Mouse (Mus musculus): ENCODE results near the gene Slc26a8.

Gene Slc26a8

GRCm38 (mm10) chr17:28698245-28698644 is 8.2 kb upstream of the Slc26a8 start:
- peak; percentile 41 for DNase-seq

DNA sequence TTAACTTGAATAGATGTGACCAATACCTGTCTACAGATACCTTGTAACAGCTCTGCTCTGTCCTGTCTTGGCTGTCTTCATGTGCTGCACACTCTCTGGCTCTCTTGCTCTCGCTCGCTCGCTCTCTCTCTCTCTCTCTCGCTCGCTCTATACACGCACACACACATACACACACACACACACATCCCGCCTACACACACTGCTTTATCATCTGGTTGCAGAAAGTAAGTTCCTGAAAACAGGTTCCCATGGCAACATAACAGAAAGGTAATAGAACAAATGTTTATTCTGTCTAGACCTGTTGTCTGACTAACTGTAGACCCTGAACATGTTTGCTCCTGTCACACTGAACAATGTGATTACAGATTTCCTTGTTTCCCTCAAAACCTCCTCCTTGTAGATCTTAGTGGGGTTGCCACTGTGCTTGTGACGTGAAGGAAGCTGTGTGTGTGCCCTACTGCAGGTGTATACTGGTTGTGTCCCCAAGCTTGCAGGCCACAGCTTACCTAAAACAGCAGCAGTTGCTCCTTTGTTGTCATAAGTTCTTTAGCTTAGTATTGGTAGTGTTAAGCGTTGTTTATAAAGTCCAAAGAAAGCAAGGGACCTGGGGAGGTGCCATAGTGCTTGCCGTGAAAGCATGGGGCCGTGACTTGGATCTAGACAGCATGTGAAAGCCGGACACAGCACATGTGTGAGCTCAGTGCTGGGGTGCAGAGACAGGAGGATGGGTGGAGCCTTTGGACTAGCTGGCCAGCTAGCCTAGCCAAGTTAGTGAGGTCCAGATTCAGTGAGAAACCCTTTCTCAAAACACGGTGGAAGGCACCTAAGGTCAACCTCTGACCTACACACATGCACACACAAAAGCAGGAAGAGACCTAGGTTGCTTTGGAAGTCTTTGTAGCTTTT is 7.5 kb upstream of the Slc26a8 start:
- DNase-seq: peak; percentile 44

DNA sequence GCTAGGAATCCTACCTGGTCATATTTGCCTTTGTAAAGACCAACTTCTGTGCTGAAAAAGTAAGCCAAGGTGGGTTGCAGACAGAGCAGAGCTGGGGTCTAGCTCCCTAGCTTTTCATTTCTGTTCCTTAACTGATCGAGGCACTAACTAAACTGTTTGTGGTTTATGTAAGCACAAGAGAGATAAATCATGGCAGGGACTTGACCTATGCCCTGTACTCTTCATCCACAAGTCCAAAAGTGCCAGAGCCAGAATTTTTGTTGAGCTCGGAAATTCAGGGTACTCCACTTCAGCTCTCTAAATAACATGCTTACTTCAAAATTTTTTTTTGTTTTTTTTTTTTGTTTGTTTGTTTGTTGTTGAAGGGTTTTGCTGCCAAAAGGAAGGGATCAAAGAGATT is 6.6 kb upstream of the Slc26a8 start:
- no peak for DNase-seq

DNA sequence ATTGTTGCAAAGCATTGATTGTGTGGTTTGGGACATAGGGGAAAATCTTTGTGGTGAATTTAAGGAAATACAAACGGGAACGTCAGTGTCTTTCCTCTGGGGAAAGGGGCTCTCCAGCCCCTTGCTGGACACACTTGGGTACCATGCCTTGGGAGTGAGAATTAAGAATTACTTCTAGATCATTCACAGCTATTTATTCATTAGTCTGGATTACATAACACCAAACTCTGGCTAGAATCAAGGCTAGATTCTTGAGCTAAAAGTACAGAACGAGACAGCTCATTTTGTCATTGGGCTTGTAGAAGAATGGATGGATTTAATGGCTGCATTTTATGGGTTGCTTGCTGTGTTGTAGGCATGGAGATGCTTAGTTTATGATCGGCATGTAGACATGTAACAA is 4.8 kb upstream of the Slc26a8 start:
- no peak for DNase-seq

GRCm38 (mm10) chr17:28694078-28694477 is 4.0 kb upstream of the Slc26a8 start:
- no peak for DNase-seq

GRCm38 (mm10) chr17:28693086-28693485 is 3.1 kb upstream of the Slc26a8 start:
- DNase-seq: no peak

DNA sequence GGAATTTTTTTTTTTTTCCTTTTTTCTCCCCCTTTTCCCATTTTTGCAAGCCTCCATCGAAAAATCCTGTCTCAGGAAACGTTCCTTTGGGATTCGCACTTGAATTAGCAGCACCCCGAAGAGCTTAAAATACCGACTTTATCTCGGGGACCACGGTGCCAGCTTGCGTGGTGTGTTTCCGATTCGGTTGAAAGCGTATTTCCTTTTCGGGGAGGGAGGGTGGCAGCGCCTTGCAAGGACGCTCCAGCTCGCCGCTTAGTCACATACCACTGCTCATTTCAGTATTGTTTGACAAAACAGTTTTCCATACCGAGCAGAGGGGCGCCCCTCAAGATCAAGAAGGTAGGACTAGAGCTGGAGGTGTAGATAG is 2.3 kb upstream of the Slc26a8 start:
- peak; percentile 51 for DNase-seq

DNA sequence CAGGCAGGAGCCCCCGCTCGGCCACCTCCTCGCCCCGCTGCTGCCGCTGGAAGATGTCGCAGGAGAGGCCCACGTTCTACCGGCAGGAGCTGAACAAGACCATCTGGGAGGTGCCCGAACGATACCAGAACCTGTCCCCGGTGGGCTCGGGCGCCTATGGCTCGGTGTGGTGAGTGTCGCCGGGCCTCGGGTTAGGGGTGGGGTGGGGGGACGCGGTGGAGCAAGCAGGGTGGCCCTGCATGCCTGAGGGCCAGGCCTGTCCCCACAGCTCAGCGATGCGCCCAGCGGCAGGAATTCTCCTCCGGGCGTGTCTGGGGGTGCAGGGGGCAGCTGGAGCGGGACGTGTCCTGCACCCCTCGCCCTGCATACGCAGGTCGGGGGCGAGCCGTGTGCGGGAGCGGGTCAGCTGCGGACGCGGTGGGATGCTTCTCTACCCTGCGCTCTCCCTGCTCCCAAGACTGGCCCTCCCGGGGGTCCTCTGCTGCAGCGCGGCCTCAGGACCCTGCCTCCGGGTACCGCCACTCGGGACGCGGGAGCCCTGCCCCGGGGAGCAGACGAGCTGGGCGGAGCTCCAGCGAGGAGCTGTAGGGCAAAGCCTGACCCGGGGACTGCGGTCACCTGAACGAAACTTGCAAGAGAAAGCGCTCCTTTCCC is 1.8 kb upstream of the Slc26a8 start:
- peak; percentile 66 for DNase-seq

DNA sequence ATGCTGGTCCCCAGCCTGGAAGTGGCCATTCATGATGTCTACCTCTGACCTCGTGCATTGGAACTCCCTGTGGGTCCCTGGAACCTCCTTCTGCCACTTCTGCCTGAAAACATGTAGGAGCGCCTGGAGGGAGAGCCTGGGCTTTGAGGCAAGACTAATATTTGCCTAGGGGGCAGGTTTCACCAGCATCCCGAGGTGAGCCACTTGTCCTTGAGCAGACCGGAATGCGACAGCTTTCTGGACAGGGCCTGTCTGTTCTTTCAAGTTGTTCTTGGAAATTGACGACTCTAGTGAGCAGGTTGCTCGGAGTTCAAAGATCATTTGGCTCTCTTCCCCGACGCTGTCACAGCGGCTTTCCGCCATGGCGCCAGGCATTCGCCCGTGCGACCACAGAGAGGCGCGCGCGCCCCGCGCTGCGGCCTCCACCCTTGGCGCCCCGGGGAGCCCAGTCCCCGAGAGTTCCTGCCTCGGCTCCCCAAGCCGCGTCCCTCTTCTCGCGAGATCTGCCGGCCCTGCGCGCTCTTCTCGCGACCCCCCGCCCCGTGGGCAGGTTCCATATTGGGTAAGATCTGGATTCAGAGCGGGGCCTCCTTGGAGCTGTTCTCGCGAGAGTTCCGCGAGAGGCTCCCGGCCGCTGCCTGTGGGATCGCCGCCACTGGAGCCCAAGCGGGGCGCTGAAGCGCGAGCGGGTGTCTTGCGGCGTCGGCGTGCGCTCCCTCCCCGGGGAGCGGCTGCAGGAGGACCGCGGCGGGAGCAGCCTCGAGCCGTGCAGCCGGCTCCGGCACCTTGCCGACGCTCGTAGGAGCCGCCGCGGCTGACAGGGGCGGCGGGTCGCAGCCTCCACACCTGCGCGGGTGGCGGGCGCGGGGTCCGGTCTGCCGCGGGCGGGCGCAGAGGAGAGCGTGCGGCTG is 998 bp upstream of the Slc26a8 start, which contains the start of gene Mapk14:
Gene Mapk14, plus strand, starts transcription at position 554 of the 911 bp plus-strand sequence.
- DNase-seq: peak; percentile 99

DNA sequence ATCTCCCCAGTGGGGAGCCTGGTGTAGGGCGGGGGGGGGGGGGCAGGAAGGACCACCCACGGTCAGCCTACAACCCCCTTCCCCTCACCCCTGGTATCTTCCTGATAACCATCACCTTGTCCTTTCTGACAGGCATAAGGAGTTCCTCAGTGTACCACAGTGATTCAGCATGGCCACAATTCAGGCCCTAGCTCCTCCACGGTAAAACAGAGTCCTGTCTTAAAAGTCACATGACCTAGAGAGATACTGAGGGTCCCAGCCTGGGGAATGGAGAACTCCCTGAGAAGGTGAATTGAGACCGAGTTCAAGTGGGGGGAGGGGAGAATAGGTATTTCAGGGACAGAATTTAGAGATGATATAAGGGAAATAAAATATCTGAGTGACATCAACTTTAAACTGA is 2.7 kb downstream of the Slc26a8 start:
- no peak for DNase-seq

DNA sequence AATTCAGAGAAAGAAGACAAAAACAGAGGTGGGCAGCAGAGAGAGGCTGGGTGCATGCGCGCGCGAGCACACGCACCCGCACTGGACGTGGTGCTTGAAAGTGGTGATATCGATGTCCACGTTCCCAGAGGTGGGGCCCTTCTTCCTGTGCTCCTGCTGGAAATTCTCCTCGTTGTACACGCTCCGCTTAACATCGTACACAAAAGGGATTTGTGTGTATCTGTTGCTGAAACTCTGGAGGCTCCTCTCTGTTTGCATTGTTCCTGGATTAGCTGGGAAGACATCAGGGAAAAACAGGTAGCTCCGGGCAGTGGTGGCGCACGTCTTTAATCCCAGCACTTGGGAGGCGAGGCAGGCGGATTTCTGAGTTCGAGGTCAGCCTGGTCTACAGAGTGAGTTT is 5.4 kb downstream of the Slc26a8 start:
- DNase-seq: no peak

DNA sequence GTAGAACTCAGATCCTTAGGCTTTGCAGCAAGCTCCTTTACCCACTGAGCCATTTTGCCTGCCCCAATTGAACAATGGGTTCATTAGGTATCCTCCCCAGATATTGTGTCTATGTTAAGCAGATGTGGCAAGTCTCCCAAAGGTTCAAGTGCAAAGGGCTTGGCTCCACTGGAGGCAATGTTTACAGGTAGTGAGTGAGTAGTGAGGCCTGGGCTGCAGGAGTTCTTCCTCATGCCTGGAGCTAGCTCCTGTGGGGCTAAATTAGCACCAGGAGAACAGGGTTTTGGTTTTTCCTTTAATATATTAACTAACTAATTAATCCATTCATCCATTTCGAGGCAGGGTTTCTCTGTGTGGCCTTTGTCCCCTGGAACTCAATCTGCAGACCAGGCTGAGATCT is 6.4 kb downstream of the Slc26a8 start:
- DNase-seq: no peak

- no peak for DNase-seq
These were observed 7.5 kb downstream of the Slc26a8 start for GRCm38 (mm10) chr17:28682311-28683084.

GRCm38 (mm10) chr17:28659564-28659963 is 30.5 kb downstream of the Slc26a8 start:
- DNase-seq: no peak

GRCm38 (mm10) chr17:28657936-28658335 is 32.1 kb downstream of the Slc26a8 start:
- DNase-seq: no peak

DNA sequence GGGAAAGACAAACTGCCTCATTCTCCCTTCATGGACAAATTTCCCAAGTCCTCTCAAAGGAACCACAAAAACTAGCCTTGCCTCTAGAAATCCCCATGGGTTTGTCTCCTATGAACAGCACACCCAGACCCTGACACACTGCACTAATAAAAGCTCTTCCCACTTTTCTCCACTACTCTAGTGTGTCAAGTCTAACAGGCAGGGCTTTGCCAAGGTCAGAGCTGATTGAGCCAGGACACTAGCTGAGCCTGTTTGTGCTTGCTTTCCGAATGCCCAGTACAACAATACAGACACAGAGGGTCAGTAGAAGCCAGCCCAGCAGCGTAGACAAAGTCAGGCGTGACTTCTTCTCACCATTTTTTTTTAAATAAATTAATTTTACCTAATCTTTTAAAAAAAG is 39.8 kb downstream of the Slc26a8 start:
- no peak for DNase-seq

DNA sequence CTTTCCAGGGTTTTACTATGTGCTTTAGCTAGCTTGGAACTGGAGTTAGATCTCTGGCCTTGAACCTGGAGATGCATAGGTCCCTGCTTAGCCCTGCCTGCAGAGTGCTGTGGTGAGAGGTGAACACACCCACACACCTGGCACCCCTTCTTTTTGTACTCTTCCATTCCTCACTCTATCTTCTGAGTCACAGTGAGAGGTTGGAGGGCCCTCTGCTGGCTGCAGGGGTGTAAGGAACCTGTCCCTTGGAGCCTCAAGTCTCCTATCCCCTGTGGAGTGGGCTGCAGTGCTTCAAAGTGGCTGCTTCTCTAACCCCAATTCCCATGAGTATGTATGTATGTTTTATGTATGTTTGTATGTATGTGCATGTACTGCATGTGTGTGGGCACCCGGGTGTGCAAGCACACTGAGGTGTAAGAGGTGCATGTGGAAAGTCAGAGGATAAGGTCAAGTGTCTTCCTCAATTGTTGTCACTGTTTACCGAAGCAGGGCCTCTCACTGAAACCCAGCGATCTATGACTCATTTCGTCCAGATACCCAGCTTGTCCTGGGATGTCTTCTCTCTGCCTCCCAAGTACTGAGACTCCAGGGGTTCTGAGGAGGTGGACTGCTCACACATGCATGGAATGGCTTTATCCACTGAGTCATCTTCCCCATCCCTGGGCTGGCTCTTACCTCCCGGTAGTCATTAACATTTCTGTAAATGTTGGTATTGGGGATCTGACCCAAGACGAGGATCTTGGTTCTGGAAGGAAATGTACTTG is 41.2 kb downstream of the Slc26a8 start:
- DNase-seq: no peak

DNA sequence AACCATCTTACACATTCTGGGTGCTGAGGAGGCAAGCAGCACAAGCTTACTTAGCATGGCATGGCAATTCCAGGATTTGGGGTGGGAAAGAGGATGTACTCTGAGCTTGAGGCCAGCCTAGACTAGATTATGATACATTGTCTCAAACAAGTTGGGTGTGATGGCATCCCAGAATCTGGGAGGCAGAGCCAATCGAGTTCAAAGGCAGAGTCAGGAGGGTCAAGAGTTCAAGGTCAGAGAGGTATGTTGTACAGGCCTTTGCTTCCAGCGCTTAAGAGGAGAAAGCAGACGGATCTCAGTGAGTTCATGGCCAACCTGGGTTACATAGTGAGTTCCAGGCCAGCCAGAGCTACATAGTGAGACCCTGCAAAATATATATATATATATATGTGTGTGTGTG is 43.8 kb downstream of the Slc26a8 start:
- DNase-seq: no peak

DNA sequence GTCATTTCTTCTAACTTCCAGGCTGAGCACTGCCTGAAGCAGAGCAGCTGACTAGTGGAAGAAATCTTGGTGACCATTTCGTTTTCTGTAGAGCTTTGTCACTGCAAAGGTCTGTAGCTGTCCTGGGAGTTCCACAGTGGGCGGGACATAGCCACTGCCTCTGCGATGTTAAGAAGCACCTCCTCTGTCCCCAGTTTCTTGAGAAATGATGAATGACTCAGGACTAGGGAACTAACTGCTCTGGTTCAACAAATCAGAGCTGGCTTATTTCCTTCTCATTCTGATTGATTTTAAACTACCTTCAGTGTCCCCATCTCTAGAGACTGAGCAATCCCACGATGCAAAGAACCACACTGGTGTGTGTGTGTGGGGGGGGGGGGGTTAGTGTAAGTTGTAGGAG is 45.9 kb downstream of the Slc26a8 start:
- no peak for DNase-seq

GRCm38 (mm10) chr17:28643697-28644096 is 46.3 kb downstream of the Slc26a8 start:
- no peak for DNase-seq

DNA sequence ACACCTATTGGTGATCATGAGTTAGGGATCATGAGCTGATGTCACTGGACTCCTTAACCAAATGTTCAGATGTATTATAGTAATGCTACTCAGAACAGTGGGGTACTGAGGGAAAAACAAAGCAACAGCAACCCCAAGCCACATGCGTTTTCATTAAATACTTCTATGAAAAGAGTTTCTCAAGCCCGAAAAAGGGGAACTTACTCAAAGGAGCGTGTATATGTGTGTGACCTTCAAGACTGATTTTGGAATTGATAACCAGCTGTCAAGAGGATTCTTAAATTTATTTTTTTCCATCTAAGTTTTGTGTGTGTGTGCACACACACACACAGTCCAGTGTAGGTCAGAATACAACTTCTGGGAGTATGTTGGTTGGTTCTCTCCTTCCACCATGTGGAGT is 49.9 kb downstream of the Slc26a8 start:
- no peak for DNase-seq

All from cerebellum, adult 11-12 months (tissue).